In the genomic region with DNA sequence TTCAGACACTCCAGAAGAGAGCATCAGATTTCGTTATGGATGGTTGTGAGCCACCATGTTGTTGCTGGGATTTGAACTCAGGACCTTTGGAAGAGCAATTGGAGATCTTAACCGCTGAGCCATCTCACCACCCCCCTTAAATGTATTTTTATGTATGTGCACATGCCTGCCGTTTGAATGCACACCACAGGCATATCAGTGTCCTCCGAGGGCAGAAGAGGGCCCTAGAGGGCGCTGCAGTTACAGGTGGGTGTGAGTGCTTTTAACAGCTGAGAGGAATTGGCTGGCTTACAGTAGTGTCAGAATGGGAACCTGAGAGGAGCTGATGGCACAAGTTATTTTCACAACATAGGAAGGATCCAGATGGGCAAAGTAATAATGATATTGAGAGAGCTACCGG, we compare ENCODE assay signal across 9 mouse cellular contexts. TPM values are rescaled to one million over a fixed set of nuclear protein-coding genes. Genes with fewer than 3 reads are reported as not detected.
DNase-seq lines count a peak whose midpoint lies in the region; ATAC-seq and TF ChIP-seq lines count a peak whose summit lies in the region.
"Had no signal": no experiment of that assay in that cellular context is flagged by ENCODE, and none has a peak within 500 bp of the region (broad histone marks: within the 10 kb centered on the region; RNA-seq: fewer than 3 reads in every experiment).

No protein-coding gene starts in this region.

- no peaks in the 10 kb centered on the region for H3K27me3 ChIP-seq in testis, adult 2 months (ENCODE audit: control insufficient read depth, insufficient read depth, low read length)
- no peaks in the 10 kb centered on the region for H3K27me3 ChIP-seq in liver, postnatal 0 days (ENCODE audit: insufficient read depth, low read length)
- 0 out of 2 replicates have a peak, but pooled peaks cover 4% of the 10 kb centered on the region for H3K27me3 ChIP-seq in midbrain, embryonic 10.5 days (ENCODE audit: low read depth, poor library complexity, severe bottlenecking)

- no peak overlapping the region for H3K4me2 ChIP-seq in liver, postnatal 0 days (ENCODE audit: low read depth, low read length)

- peak overlapping the region; percentile 79 for H3K4me3 ChIP-seq in testis, adult 2 months (ENCODE audit: control insufficient read depth, low read depth, low read length)
- H3K4me3 ChIP-seq in liver, postnatal 0 days (ENCODE audit: low read depth, low read length): no peak overlapping the region
- no peak overlapping the region for H3K4me3 ChIP-seq in midbrain, embryonic 10.5 days

- H3K27ac ChIP-seq in testis, adult 2 months (ENCODE audit: control insufficient read depth, insufficient read depth, low read depth, low read length): no peak overlapping the region; the same call in 1 of the 2 replicates
- no peak overlapping the region for H3K27ac ChIP-seq in liver, postnatal 0 days (ENCODE audit: low read depth)
- H3K27ac ChIP-seq in midbrain, embryonic 10.5 days (replicated peaks): no peak overlapping the region

- TF ChIP-seq POLR2A in testis, adult 2 months (IDR thresholded peaks at IDR 0.05; ENCODE audit: control insufficient read depth, low read depth, low read length): no peak

- no peaks in the 10 kb centered on the region; the same call in 1 of the 2 replicates for H3K4me1 ChIP-seq in testis, adult 2 months (ENCODE audit: control insufficient read depth, insufficient read depth, low read length)
- H3K4me1 ChIP-seq in liver, postnatal 0 days (ENCODE audit: insufficient read depth): peaks cover 2% of the 10 kb centered on the region; the same call in 1 of the 2 replicates
- H3K4me1 ChIP-seq in midbrain, embryonic 10.5 days: peaks cover 13% of the 10 kb centered on the region

- peak; percentile 53 for DNase-seq in adrenal gland, postnatal 14 days
- no peak for DNase-seq in adrenal gland, postnatal 4 days (ENCODE audit: low spot score in 2 of 2)
- DNase-seq in testis, postnatal 14 days (ENCODE audit: low spot score): no peak
- peak; percentile 61 for DNase-seq in liver, postnatal 0 days
- DNase-seq in thymus, postnatal 36 days: peak; percentile 70 to 72
- DNase-seq in cerebellum, adult 11 months: no peak
- DNase-seq in midbrain, embryonic 10.5 days (ENCODE audit: low spot score): no peak

- H3K9me3 ChIP-seq in liver, postnatal 0 days (ENCODE audit: low read length): no peaks in the 10 kb centered on the region
- H3K9me3 ChIP-seq in midbrain, embryonic 10.5 days (replicated peaks): no peaks in the 10 kb centered on the region

- H3K9ac ChIP-seq in liver, postnatal 0 days (replicated peaks): no peak overlapping the region

- TF ChIP-seq CTCF in testis, adult 2 months (IDR thresholded peaks at IDR 0.05; ENCODE audit: control insufficient read depth, insufficient read depth, insufficient replicate concordance, low read depth, low read length): peak; percentile 31; the same call in 1 of the 2 replicates
- TF ChIP-seq CTCF in liver, postnatal 0 days (IDR thresholded peaks at IDR 0.05; ENCODE audit: low read depth): peak; percentile 64

- TF ChIP-seq EP300 in liver, postnatal 0 days (IDR thresholded peaks at IDR 0.05; ENCODE audit: low read depth): no peak

- ATAC-seq in liver, postnatal 0 days: no peak

- WGBS in liver, postnatal 0 days (ENCODE audit: insufficient replicate concordance): 27% methylated on average over 6 of the region's 6 CpGs
- WGBS in midbrain, embryonic 10.5 days: 40% methylated on average over 6 of the region's 6 CpGs

- no peaks in the 10 kb centered on the region for H3K36me3 ChIP-seq in testis, adult 2 months (ENCODE audit: control insufficient read depth, insufficient read depth, low read length)
- peaks cover under 1% of the 10 kb centered on the region; the same call in 1 of the 2 replicates for H3K36me3 ChIP-seq in liver, postnatal 0 days (replicated peaks; ENCODE audit: insufficient read depth, low read length)
- H3K36me3 ChIP-seq in midbrain, embryonic 10.5 days: peaks cover 5% of the 10 kb centered on the region

RNA-seq across cellular contexts. Expression of gene Fam209, which starts 2.6 kb away (rescaled TPM):
- 0.94 TPM in 1 of 2 replicates, not detected in the other for total RNA-seq in adrenal gland, postnatal 14 days (2021)
- total RNA-seq in adrenal gland, postnatal 4 days (2021): under 1 TPM in 1 of 2 experiments, not detected in 1; 0.92 TPM
- polyA plus RNA-seq in testis, adult 2 months (2012; rRNA removed): 376 and 416 TPM in 2 replicates
- not detected in 2 replicates for polyA plus RNA-seq in liver, postnatal 0 days (2015; fragmentation: Nextera tagmentation; extraction: Ambion mirVana)
- 0.17 and 0.53 TPM in 2 replicates for polyA plus RNA-seq in midbrain, embryonic 10.5 days (2016; fragmentation: Nextera tagmentation; extraction: Ambion mirVana)
- total RNA-seq: heart, postnatal 36 days had no signal

RNA-seq across cellular contexts. Expression of gene Gcnt7, which starts 16.6 kb away (rescaled TPM):
- not detected in 2 replicates for total RNA-seq in adrenal gland, postnatal 14 days (2021)
- total RNA-seq in adrenal gland, postnatal 4 days (2021): not detected
- 0.07 and 0.11 TPM in 2 replicates for polyA plus RNA-seq in testis, adult 2 months (2012; rRNA removed)
- polyA plus RNA-seq in liver, postnatal 0 days (2015; fragmentation: Nextera tagmentation; extraction: Ambion mirVana): 0.25 and 0.40 TPM in 2 replicates
- 1.7 and 2.0 TPM in 2 replicates for polyA plus RNA-seq in midbrain, embryonic 10.5 days (2016; fragmentation: Nextera tagmentation; extraction: Ambion mirVana)
- total RNA-seq: heart, postnatal 36 days had no signal

RNA-seq across cellular contexts. Expression of gene Rtf2, which starts 34.6 kb away (rescaled TPM):
- 66.2 and 71.8 TPM in 2 replicates for total RNA-seq in adrenal gland, postnatal 14 days (2021)
- total RNA-seq in adrenal gland, postnatal 4 days (2021): 10 to 100 TPM; 73.0 to 73.2 TPM
- polyA plus RNA-seq in testis, adult 2 months (2012; rRNA removed): 21.9 and 22.3 TPM in 2 replicates
- 62.4 and 68.5 TPM in 2 replicates for polyA plus RNA-seq in liver, postnatal 0 days (2015; fragmentation: Nextera tagmentation; extraction: Ambion mirVana)
- polyA plus RNA-seq in midbrain, embryonic 10.5 days (2016; fragmentation: Nextera tagmentation; extraction: Ambion mirVana): 85.6 and 93.9 TPM in 2 replicates

Comparison
In these comparisons a context has a peak if more than half of its experiments do, and no peak if none do; other contexts are left out.
1. DNase-seq: peak in adrenal gland, postnatal 14 days (single experiment), liver, postnatal 0 days (single experiment) and thymus, postnatal 36 days (2 of 2); none in adrenal gland, postnatal 4 days (0 of 2), testis, postnatal 14 days (single experiment), cerebellum, adult 11 months (single experiment) and midbrain, embryonic 10.5 days (single experiment).
2. RNA of gene Fam209, which starts 2.6 kb away (polyA plus RNA-seq): 376 to 416 TPM in testis, adult 2 months; 0.17 to 0.53 TPM in midbrain, embryonic 10.5 days and not detected in liver, postnatal 0 days; every median in the first group is over 100 times any median in the second.